Mouse (Mus musculus): ENCODE results near the gene Nrip1. TPM values are rescaled to one million over a fixed set of nuclear protein-coding genes. Genes with fewer than 3 reads are reported as not detected.

Gene Nrip1
- polyA plus RNA-seq, 1 experiment from 2014 or later: 29.4 TPM

DNA sequence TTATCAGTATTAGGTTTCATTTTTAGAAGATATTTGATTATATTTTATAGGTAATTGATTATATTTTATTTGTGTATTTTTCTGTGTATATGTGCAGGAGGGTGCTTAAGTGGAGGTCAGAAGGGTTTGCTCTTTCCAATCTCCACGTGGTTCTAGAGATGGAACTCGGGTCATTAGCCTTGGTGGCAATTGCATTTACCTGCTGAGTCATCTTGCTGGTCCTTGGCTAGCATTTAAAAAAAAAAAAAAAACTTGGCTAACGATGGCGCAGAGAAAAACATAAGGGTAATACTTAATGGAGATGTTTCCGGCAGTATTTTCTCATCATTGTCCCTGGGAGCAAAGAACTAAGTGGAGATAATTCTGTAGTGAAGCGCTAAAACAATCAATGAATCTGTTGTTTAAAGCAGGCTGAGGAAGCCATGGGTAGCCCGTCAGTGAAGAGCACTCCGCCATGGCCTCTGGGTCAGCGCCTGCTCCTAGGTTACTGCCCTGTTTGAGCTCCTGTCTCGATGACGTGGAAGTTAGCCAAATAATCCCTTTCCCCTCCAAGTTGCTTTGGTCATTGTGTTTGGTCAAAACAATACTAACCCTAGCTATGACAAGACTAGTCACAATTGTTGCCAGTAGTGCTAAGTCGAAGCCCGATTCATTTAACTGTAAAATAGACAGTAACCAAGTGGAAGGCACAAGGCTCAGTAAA lies 25.8 kb downstream of the Nrip1 start:
- Histone ChIP-seq H3K4me2 (ENCODE audit: low read depth, low read length, severe bottlenecking) (no peak overlapping the region), H3K4me3 (ENCODE audit: low read depth, low read length) (no peak overlapping the region), H3K4me1 (replicated peaks; ENCODE audit: control insufficient read depth, insufficient read depth, low read length) (no peaks in the 10 kb centered on the region), H3K27me3 (ENCODE audit: control insufficient read depth, insufficient read depth, low read length) (no peaks in the 10 kb centered on the region), H3K27ac (ENCODE audit: low read depth, low read length) (no peak overlapping the region), H3K9ac (ENCODE audit: low read length) (no peak overlapping the region), H3K9me3 (ENCODE audit: control insufficient read depth, low read length) (no peaks in the 10 kb centered on the region; the same call in 1 of the 2 replicates), H3K36me3 (ENCODE audit: control insufficient read depth, insufficient read depth, low read length) (no peaks in the 10 kb centered on the region; the same call in 1 of the 2 replicates)
- no peak for DNase-seq (ENCODE audit: low spot score)
- no peak for ATAC-seq (replicated peaks; ENCODE audit: low FRiP score)
- WGBS: 81% methylated on average over 13 of the region's 13 CpGs

DNA sequence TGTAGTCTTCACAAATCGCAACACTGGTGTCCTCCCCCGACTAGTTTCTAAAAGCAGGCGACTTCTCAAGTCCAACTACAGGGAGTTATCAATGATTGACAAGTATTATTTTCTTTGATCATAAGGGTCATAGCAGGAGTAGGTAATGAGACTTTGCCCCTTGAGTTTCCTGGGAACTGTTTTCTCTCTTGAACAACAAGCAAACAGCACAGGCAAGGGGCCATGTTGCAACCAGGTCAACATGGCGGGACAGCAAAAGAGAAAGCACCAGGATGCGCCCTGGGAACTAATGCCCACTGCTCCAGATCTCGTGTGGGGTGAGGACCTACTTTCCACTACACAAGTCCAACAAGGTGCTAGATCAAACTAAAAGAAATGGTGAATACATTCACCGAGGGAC lies 27.3 kb downstream of the Nrip1 start:
- DNase-seq (ENCODE audit: low spot score): no peak
- no peak overlapping the region for H3K4me2 ChIP-seq (ENCODE audit: low read depth, low read length, severe bottlenecking)
- no peaks in the 10 kb centered on the region for H3K27me3 ChIP-seq (ENCODE audit: control insufficient read depth, insufficient read depth, low read length)
- no peaks in the 10 kb centered on the region; the same call in 1 of the 2 replicates for H3K9me3 ChIP-seq (ENCODE audit: control insufficient read depth, low read length)
- no peak overlapping the region for H3K27ac ChIP-seq (ENCODE audit: low read depth, low read length)
- no peaks in the 10 kb centered on the region for H3K4me1 ChIP-seq (replicated peaks; ENCODE audit: control insufficient read depth, insufficient read depth, low read length)
- no peaks in the 10 kb centered on the region; the same call in 1 of the 2 replicates for H3K36me3 ChIP-seq (ENCODE audit: control insufficient read depth, insufficient read depth, low read length)
- H3K4me3 ChIP-seq (ENCODE audit: low read depth, low read length): no peak overlapping the region
- ATAC-seq (replicated peaks; ENCODE audit: low FRiP score): no peak
- no peak overlapping the region for H3K9ac ChIP-seq (ENCODE audit: low read length)
- 98% methylated on average over 7 of the region's 7 CpGs for WGBS

DNA sequence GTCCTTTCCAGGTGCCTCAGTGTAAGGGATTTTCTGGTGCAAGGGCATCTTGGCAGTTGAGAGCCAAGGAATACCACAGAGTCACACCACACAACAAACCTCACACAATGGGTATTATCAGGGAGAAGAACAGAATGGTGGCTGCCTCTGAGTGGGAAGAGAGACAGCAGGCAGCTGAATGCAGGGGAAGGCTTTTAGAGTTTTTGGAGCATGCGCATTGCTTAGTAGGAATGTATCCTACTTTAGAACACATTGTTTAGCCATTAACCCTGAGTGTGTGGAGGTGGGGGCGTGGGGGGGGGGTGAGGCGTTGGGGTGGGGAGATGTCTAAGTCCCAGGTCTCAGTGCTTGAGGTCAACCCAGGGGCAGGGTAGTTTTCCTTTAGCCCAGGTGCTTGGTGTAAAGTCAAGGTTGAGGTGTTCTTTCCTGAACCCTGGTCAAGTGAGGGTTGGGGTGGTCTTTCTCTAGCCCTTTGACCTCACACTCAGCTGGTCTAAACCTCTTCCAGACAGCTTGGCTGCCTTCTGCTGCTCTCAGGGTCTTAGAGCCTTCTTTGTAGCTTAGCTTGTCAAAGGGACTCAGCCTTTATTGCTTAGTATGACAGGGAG lies 28.8 kb downstream of the Nrip1 start:
- Histone ChIP-seq H3K36me3 (ENCODE audit: control insufficient read depth, insufficient read depth, low read length) (no peaks in the 10 kb centered on the region; the same call in 1 of the 2 replicates), H3K9me3 (ENCODE audit: control insufficient read depth, low read length) (no peaks in the 10 kb centered on the region; the same call in 1 of the 2 replicates), H3K4me3 (ENCODE audit: low read depth, low read length) (no peak overlapping the region), H3K27ac (ENCODE audit: low read depth, low read length) (no peak overlapping the region), H3K4me1 (replicated peaks; ENCODE audit: control insufficient read depth, insufficient read depth, low read length) (no peaks in the 10 kb centered on the region), H3K9ac (ENCODE audit: low read length) (no peak overlapping the region), H3K4me2 (ENCODE audit: low read depth, low read length, severe bottlenecking) (no peak overlapping the region), H3K27me3 (ENCODE audit: control insufficient read depth, insufficient read depth, low read length) (no peaks in the 10 kb centered on the region)
- ATAC-seq (replicated peaks; ENCODE audit: low FRiP score): no peak
- 77% methylated on average over 3 of the region's 3 CpGs for WGBS
- no peak for DNase-seq (ENCODE audit: low spot score)

DNA sequence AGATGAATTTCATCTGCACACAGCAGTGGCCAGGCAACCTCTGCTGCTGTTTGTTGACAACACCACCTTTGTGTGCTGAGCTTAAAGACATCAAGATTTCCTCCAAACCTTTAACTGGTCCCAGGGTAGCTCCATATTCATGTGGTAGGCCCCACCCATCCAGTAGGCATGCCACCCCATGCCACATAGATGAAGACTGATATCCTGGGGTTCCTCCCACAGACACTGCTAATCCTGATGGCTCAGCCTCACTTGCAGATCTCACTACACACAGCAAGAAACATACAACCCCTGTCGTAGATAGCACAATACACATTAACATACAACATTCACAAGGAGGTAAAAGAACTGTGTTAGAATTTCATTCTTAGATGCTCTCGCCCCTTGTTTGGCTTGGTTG lies 29.6 kb downstream of the Nrip1 start:
- H3K27me3 ChIP-seq (ENCODE audit: control insufficient read depth, insufficient read depth, low read length): no peaks in the 10 kb centered on the region
- DNase-seq (ENCODE audit: low spot score): no peak

DNA sequence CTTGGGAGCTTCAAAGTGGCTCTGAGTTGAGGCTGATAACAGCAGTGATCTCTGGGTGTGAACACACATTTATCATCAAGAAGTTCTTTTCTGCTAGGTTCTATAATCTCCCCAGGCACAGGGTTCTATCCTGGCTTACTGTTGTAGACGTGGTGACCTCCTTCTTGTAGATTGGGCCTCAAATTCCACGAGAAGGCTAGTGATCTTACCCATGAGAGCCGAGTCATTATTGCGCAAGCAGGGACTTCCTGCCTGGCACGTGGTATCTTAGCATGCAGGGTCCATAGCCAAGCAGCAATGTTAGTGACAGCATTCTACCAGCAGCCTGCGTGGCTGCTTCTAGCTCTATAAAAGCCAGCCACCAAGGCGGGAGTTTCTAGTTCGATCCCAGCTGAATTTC lies 32.0 kb downstream of the Nrip1 start:
- Histone ChIP-seq H3K4me3 (ENCODE audit: low read depth, low read length) (no peak overlapping the region), H3K4me2 (ENCODE audit: low read depth, low read length, severe bottlenecking) (no peak overlapping the region), H3K9me3 (ENCODE audit: control insufficient read depth, low read length) (no peaks in the 10 kb centered on the region; the same call in 1 of the 2 replicates), H3K27me3 (ENCODE audit: control insufficient read depth, insufficient read depth, low read length) (no peaks in the 10 kb centered on the region), H3K9ac (ENCODE audit: low read length) (no peak overlapping the region), H3K27ac (ENCODE audit: low read depth, low read length) (no peak overlapping the region), H3K36me3 (ENCODE audit: control insufficient read depth, insufficient read depth, low read length) (no peaks in the 10 kb centered on the region; the same call in 1 of the 2 replicates), H3K4me1 (replicated peaks; ENCODE audit: control insufficient read depth, insufficient read depth, low read length) (no peaks in the 10 kb centered on the region)
- no peak for DNase-seq (ENCODE audit: low spot score)
- no peak for ATAC-seq (replicated peaks; ENCODE audit: low FRiP score)
- WGBS: 89% methylated on average over 8 of the region's 8 CpGs

More for the DNA sequence above, 29.6 kb downstream of the Nrip1 start:
- H3K4me3 ChIP-seq (ENCODE audit: low read depth, low read length): no peak overlapping the region
- H3K4me2 ChIP-seq (ENCODE audit: low read depth, low read length, severe bottlenecking): no peak overlapping the region
- no peak overlapping the region for H3K9ac ChIP-seq (ENCODE audit: low read length)
- WGBS: 93% methylated on average over 2 of the region's 2 CpGs
- H3K9me3 ChIP-seq (ENCODE audit: control insufficient read depth, low read length): no peaks in the 10 kb centered on the region; the same call in 1 of the 2 replicates
- no peak overlapping the region for H3K27ac ChIP-seq (ENCODE audit: low read depth, low read length)
- no peak for ATAC-seq (replicated peaks; ENCODE audit: low FRiP score)
- H3K36me3 ChIP-seq (ENCODE audit: control insufficient read depth, insufficient read depth, low read length): no peaks in the 10 kb centered on the region; the same call in 1 of the 2 replicates
- no peaks in the 10 kb centered on the region for H3K4me1 ChIP-seq (replicated peaks; ENCODE audit: control insufficient read depth, insufficient read depth, low read length)

DNA sequence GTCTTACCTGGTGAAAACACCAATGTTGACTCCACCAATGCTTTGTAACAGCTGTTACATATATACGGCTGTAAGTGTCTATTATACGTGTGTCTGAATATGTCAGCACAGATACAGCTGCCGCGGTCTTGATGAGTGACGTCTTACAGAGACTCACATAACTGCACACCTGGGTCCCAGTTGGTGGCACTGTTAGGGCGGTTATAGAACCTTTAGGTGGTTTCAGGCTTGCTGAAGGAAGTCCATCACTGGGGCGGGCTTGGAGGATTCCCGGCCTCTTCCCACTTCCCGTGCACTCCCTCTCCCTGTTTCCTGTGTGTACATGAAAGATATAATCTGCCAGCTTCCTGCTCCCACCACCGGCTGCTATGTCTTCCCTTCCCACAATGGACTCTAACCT lies 34.4 kb downstream of the Nrip1 start:
- Histone ChIP-seq H3K9me3 (ENCODE audit: control insufficient read depth, low read length) (no peaks in the 10 kb centered on the region; the same call in 1 of the 2 replicates), H3K36me3 (ENCODE audit: control insufficient read depth, insufficient read depth, low read length) (no peaks in the 10 kb centered on the region; the same call in 1 of the 2 replicates), H3K4me3 (ENCODE audit: low read depth, low read length) (no peak overlapping the region), H3K9ac (ENCODE audit: low read length) (no peak overlapping the region), H3K4me1 (replicated peaks; ENCODE audit: control insufficient read depth, insufficient read depth, low read length) (no peaks in the 10 kb centered on the region), H3K27me3 (ENCODE audit: control insufficient read depth, insufficient read depth, low read length) (no peaks in the 10 kb centered on the region), H3K27ac (ENCODE audit: low read depth, low read length) (no peak overlapping the region), H3K4me2 (ENCODE audit: low read depth, low read length, severe bottlenecking) (no peak overlapping the region)
- DNase-seq (ENCODE audit: low spot score): no peak
- no peak for ATAC-seq (replicated peaks; ENCODE audit: low FRiP score)
- WGBS: 90% methylated on average over 10 of the region's 10 CpGs

DNA sequence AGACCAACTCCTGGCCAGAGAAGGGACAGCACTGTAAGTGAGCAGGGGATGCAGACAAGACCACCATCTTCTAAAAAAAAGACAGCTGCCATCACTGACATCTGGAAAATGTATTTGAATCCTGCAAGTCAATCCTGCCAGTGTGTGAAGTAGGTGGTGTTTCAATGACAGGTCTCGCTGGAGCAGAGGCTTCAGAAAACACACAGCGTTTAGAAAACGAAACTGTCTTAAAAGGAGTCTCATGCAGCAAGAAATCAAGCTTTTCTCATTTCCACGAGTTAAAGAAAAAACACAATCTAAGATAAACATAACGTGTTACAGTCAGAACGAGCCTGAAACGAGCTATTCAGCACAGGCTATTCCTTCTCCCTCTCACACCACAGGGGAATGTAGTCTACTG lies 36.3 kb downstream of the Nrip1 start:
- Histone ChIP-seq H3K36me3 (ENCODE audit: control insufficient read depth, insufficient read depth, low read length) (no peaks in the 10 kb centered on the region), H3K9me3 (ENCODE audit: control insufficient read depth, low read length) (no peaks in the 10 kb centered on the region; the same call in 1 of the 2 replicates), H3K27me3 (ENCODE audit: control insufficient read depth, insufficient read depth, low read length) (no peaks in the 10 kb centered on the region), H3K4me2 (ENCODE audit: low read depth, low read length, severe bottlenecking) (no peak overlapping the region), H3K9ac (ENCODE audit: low read length) (no peak overlapping the region), H3K4me3 (ENCODE audit: low read depth, low read length) (no peak overlapping the region), H3K4me1 (replicated peaks; ENCODE audit: control insufficient read depth, insufficient read depth, low read length) (no peaks in the 10 kb centered on the region), H3K27ac (ENCODE audit: low read depth, low read length) (no peak overlapping the region)
- WGBS: 96% methylated on average over 7 of the region's 7 CpGs
- DNase-seq (ENCODE audit: low spot score) (no peak), ATAC-seq (replicated peaks; ENCODE audit: low FRiP score) (no peak)

DNA sequence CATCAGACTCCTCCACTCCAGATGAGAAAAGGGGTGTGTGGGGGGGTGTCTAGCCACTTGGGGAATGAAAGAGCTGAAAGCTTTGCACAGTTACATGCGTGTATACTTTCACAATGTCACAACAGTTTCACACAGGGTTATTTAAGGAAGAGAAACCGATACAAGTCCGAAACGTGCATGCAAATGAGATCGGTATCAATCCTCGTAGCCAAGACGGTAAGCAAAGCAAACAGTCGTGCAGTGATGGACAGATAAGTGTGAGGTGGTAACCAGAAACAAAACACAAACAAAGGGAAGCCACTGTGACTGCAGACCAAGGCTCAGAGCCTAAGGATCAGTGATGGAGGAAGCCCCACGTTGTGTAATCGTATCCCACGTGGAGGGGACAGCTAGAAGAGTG lies 36.7 kb downstream of the Nrip1 start:
- Histone ChIP-seq H3K9ac (ENCODE audit: low read length) (no peak overlapping the region), H3K4me2 (ENCODE audit: low read depth, low read length, severe bottlenecking) (no peak overlapping the region), H3K9me3 (ENCODE audit: control insufficient read depth, low read length) (no peaks in the 10 kb centered on the region; the same call in 1 of the 2 replicates), H3K27me3 (ENCODE audit: control insufficient read depth, insufficient read depth, low read length) (no peaks in the 10 kb centered on the region), H3K27ac (ENCODE audit: low read depth, low read length) (no peak overlapping the region), H3K4me3 (ENCODE audit: low read depth, low read length) (no peak overlapping the region), H3K4me1 (replicated peaks; ENCODE audit: control insufficient read depth, insufficient read depth, low read length) (no peaks in the 10 kb centered on the region), H3K36me3 (ENCODE audit: control insufficient read depth, insufficient read depth, low read length) (no peaks in the 10 kb centered on the region)
- DNase-seq (ENCODE audit: low spot score) (no peak), ATAC-seq (replicated peaks; ENCODE audit: low FRiP score) (no peak)
- 92% methylated on average over 11 of the region's 11 CpGs for WGBS

All from forebrain, embryonic 11.5 days (tissue).